Mouse (Mus musculus) liver, embryonic 14.5 days (tissue): ENCODE results near the gene Il11ra1.
"Not testable (repeated sequence)": the region's sequence is repeated elsewhere in the genome, so short reads cannot be mapped to it uniquely, and the experiment has no call there.

Experiments used
- CTCF ChIP-seq: IDR thresholded peaks from 2 replicates; pipeline ENCODE4 v1.5.1; 2016; ENCODE audit warnings: antibody characterized with exemption, low read depth, control low read depth
- EP300 ChIP-seq: IDR thresholded peaks from 2 replicates; pipeline ENCODE4 v1.6.1; 2016; ENCODE audit warnings: antibody characterized with exemption, low read depth

DNA sequence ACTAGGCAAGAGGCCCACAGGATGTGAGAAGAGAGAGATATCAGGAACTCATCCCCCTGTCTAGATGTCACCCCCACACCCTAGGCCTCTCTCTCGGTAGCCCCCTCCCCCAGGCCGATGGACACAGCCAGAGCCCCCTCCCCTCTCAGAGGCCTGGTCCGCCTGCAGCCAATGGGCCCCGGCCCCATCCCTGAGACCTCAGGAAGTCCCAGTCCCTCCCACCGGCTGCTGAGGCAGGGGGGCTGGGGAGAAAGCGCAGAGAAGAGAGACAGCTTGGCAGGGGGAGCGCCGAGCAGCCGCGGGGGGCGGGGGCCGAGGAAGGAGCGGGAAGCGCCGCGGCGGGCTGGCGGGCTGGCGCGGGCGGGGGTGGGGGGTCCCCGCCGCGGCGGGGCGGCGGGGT lies 16.5 kb upstream of the Il11ra1 start:
- not testable (repeated sequence) for TF ChIP-seq CTCF, EP300
